Mouse (Mus musculus): Measurements from ENCODE around the gene Nectin2.

GRCm38 (mm10) chr7:19741329-19742031 is 8.8 kb downstream of the Nectin2 start:
- TF ChIP-seq POLR2A (IDR thresholded peaks at IDR 0.05; ENCODE audit: control insufficient read depth, low read depth, low read length) (no peak), CTCF (IDR thresholded peaks at IDR 0.05; ENCODE audit: control insufficient read depth, insufficient read depth, insufficient replicate concordance, low read depth, low read length) (no peak)

All from testis, adult 2 months (tissue).